Mouse (Mus musculus) E14TG2a.4 (cell line): ENCODE results near the gene Abca8a.

Experiments
- H3K27me3 ChIP-seq: 2 replicates; pipeline ENCODE4 v1.6.1; 2014; ENCODE audit warnings: low read length, control low read depth; ENCODE audit not compliant: insufficient read depth
- H3K36me3 ChIP-seq: 2 replicates; pipeline ENCODE4 v1.6.1; 2014; ENCODE audit warnings: low read length, control low read depth; ENCODE audit not compliant: insufficient read depth
- H3K4me1 ChIP-seq: replicated peaks from 2 replicates; pipeline ENCODE4 v1.6.1; 2014; ENCODE audit warnings: low read depth, low read length, control low read depth
- H3K4me3 ChIP-seq: replicated peaks from 2 replicates; pipeline ENCODE4 v1.5.1; 2014; ENCODE audit warnings: mild to moderate bottlenecking, low read length
- H3K9me3 ChIP-seq: 2 replicates; pipeline ENCODE4 v1.6.1; 2014; ENCODE audit warnings: low read length, control low read depth
- CTCF ChIP-seq: conservative IDR thresholded peaks from 2 replicates; pipeline ENCODE4 v1.5.1; 2014; ENCODE audit warnings: low read length
- NANOG ChIP-seq: IDR thresholded peaks from 2 replicates; pipeline ENCODE4 v1.6.1; 2014; ENCODE audit warnings: borderline replicate concordance, low read length, mixed read lengths
- POU5F1 ChIP-seq: IDR thresholded peaks from 2 replicates; pipeline ENCODE4 v1.6.1; 2014; ENCODE audit warnings: low read length, borderline replicate concordance

Abca8a gene

DNA sequence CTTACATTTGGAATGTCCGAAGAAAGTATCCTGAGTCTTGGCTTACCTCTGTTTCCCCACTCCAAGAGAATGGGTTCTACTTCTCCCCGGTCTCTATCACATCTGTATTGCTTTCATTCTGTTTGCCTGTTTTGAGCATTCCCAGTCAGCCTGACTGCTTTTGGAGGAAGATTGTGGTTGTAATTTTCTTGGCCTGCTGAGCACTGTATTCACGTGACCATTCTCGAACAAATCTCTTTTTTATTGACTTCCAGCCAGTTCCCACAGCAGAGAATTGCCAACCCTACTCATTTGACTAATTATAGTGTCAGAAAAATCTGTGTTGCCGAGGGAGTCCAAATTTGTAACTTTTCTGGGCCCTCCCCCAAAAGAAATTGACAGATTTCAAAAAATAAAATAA lies at the start of gene Abca8a:
TSS of gene Abca8a (minus strand) at position 121 of the 400 bp plus-strand sequence.
- no peaks in the 10 kb centered on the region for H3K4me1 ChIP-seq
- no peaks in the 10 kb centered on the region for H3K36me3 ChIP-seq
- H3K4me3 ChIP-seq, result no peak within 1 kb of the TSS
- H3K27me3 ChIP-seq, result no peaks in the 10 kb centered on the region
- H3K9me3 ChIP-seq, result no peaks in the 10 kb centered on the region
- no peak for TF ChIP-seq POU5F1

DNA sequence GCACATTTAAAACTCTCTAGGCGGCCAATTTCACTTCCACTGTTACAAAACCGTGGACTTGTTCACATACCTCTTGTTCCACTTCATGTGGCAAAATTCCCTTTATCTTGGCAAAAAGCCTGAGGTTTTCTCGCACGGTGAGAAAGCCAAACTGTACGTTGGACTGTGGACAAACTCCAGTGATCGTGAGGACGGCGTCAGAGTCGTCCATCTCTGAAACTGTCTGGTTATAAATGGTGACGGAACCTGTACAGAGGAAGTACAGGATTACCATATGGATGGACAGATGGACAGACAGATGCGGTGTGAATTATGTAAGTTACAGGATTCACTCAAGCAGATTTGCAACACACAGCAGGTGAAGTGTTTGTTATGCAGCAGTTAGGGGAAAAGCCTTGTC lies 49.6 kb upstream of the Abca8a start:
- H3K4me3 ChIP-seq, result no peak overlapping the region
- no peaks in the 10 kb centered on the region for H3K27me3 ChIP-seq
- no peaks in the 10 kb centered on the region for H3K9me3 ChIP-seq
- no peaks in the 10 kb centered on the region for H3K36me3 ChIP-seq
- no peaks in the 10 kb centered on the region for H3K4me1 ChIP-seq
- no peak for TF ChIP-seq NANOG
- TF ChIP-seq CTCF, result no peak
- TF ChIP-seq POU5F1, result no peak

DNA sequence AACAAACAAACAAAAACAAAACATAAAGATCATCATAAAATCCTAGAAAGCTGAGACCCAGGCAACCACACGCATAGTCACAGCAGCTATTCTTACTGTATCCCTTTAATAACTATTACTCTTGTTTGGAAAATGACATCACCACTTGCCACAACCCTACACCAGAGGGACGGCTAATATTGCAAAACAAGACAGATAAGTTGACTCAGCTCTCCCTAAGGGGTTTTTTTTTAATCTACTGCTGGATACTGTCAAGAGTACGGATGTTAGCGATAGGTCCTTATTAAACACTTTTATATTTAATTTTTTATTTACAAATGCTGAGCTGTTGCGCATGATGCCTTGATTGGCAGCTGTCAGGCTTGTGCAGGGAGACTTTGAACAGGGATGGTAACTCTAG lies 35.0 kb upstream of the Abca8a start:
- Histone ChIP-seq H3K27me3 (no peaks in the 10 kb centered on the region), H3K36me3 (no peaks in the 10 kb centered on the region), H3K9me3 (no peaks in the 10 kb centered on the region), H3K4me1 (no peaks in the 10 kb centered on the region), H3K4me3 (no peak overlapping the region)
- TF ChIP-seq CTCF, result no peak
- TF ChIP-seq POU5F1, result no peak
- no peak for TF ChIP-seq NANOG

DNA sequence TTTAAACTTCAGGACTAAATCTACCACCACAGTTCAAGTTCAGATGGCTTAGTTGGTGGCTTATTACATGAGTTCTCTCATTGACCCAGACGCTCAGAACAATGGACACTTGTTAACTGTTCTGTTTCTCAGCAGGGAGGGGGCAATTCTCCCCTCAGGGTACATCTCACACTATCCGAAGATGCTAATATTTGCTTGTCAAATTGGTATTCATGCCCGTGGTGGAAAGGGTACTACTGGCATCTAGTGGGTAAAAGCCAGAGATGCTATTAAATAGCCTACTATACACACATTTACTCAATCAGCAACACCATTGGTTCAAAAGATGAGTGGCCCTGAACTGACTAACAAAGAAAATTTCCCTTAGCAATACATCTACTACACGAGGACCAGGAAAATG lies 15.4 kb upstream of the Abca8a start:
- H3K4me1 ChIP-seq, result no peaks in the 10 kb centered on the region
- TF ChIP-seq POU5F1 (no peak), CTCF (no peak), NANOG (no peak)
- H3K4me3 ChIP-seq, result no peak overlapping the region
- H3K36me3 ChIP-seq, result no peaks in the 10 kb centered on the region
- no peaks in the 10 kb centered on the region for H3K27me3 ChIP-seq
- peaks cover 3% of the 10 kb centered on the region; the same call in 1 of the 2 replicates for H3K9me3 ChIP-seq

DNA sequence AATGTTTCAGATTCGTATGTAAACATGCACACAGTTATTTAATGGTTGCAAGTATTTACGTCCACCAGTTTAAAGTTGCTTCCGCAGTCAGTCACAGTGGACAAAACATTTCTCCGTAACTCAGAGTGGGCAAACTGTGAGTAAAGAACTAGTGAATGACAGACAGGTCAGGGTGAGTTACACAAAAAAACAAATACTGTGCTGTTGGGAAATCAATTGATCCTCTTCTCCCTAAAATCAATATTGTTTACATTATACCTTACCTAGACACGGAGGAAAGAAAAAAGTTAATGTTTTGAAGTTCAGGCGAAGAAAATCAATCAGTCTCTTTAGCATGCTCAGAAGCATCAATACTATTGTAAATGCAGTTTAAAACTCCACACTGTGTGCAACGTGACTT lies 5.7 kb upstream of the Abca8a start:
- Histone ChIP-seq H3K27me3 (no peaks in the 10 kb centered on the region), H3K9me3 (no peaks in the 10 kb centered on the region), H3K36me3 (no peaks in the 10 kb centered on the region), H3K4me3 (no peak overlapping the region), H3K4me1 (no peaks in the 10 kb centered on the region)
- TF ChIP-seq NANOG (no peak), CTCF (no peak), POU5F1 (no peak)

DNA sequence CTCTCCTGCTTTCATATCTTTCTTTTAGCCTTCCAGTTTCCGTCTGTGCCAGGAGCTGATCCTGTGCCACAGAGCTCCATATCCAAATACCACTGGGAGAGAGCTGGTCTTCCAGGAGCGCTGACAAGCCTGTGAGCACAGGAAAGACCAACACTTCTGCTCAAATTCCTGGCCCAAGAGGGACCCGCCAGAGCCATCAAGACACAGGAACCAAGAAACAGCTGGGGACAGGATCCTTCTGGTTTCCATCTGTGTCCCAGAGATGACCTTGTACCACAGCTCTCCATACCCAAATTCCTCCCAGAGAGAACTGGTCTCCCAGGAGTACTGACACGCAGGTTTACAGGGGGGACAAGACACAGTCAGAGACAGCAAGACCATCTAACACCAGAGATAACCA lies 3.1 kb upstream of the Abca8a start:
- H3K36me3 ChIP-seq, result no peaks in the 10 kb centered on the region
- H3K4me3 ChIP-seq, result no peak overlapping the region
- no peaks in the 10 kb centered on the region for H3K27me3 ChIP-seq
- no peaks in the 10 kb centered on the region for H3K4me1 ChIP-seq
- no peak for TF ChIP-seq NANOG
- no peak for TF ChIP-seq POU5F1
- no peak for TF ChIP-seq CTCF
- H3K9me3 ChIP-seq, result no peaks in the 10 kb centered on the region

DNA sequence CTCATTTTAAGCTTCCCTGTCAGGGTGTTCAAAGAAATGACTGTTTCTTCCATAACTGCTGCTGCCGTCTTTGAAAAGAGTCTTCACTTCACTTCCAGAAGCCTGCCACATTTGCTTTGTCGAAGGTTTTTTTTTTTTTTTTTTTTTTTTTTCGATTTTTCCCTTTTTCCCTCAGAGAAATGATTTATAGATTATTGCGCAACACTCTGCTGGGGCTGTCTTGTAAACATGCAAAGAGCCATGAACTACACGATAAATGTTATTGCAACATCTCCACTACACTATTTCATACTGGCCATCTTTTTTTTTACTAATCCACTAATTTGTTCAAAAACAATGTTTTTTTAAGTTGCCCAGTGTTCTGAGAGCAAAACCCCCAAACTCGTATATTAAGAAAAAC lies 1.7 kb upstream of the Abca8a start:
- Histone ChIP-seq H3K4me1 (no peaks in the 10 kb centered on the region), H3K36me3 (no peaks in the 10 kb centered on the region), H3K27me3 (no peaks in the 10 kb centered on the region), H3K9me3 (no peaks in the 10 kb centered on the region), H3K4me3 (no peak overlapping the region)
- no peak for TF ChIP-seq CTCF
- no peak for TF ChIP-seq NANOG
- no peak for TF ChIP-seq POU5F1

DNA sequence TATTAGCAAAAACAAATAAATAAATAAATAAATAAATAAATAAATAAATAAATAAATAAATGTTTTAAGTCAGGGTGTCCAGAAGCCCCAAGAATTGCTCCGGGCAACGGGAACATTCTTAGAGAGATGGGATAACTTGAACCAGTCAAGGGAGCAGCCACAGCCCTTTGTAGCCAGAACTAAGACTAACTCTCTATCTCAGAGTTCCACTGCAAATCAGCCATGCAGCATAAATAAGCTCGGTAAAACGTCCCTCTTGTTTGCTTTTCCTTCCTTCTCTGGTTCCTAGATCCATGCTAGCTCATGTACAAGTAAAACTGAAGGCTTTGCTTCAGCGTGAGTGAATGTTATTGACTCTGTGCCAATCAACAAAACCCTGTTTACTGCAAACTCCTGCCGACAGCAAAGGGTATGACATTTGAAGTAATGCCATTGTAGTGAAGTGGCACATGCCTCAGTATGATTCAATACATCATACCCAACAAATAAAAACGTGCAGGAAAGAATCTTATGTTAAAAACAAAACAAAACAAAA lies 865 bp downstream of the Abca8a start:
- TF ChIP-seq NANOG (no peak), CTCF (no peak), POU5F1 (no peak)
- no peaks in the 10 kb centered on the region for H3K4me1 ChIP-seq
- H3K27me3 ChIP-seq, result no peaks in the 10 kb centered on the region
- H3K36me3 ChIP-seq, result no peaks in the 10 kb centered on the region
- no peak overlapping the region for H3K4me3 ChIP-seq
- no peaks in the 10 kb centered on the region for H3K9me3 ChIP-seq

DNA sequence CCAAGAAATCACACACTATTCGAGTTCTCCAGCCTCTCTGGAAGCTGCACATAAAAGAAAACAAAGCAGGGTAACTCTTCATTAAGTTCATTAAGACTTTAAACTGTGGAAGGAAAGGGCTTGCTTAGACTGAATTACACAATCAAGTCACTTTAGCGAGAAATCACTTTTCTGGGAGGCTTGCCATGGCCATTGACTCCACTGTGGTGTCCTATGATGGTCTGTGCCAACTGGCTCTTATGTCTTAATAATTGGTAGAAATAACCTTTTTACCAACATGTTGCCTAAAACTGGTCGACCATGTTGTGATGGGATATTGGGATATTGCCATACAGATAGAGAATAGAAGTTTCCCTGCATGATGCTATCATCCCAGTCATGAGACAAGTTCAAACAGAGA lies 1.5 kb downstream of the Abca8a start:
- Histone ChIP-seq H3K27me3 (no peaks in the 10 kb centered on the region), H3K36me3 (no peaks in the 10 kb centered on the region), H3K9me3 (no peaks in the 10 kb centered on the region), H3K4me1 (no peaks in the 10 kb centered on the region), H3K4me3 (no peak overlapping the region)
- TF ChIP-seq CTCF (no peak), NANOG (no peak), POU5F1 (no peak)
